Comparison of ENCODE assay signal across 13 mouse cellular contexts in genomic region chr2:158917398-158917797, GRCm38 (mm10).
A peak's percentile ranks its signal among the peaks of the same experiment; 100 is the strongest.
DNase-seq lines count a peak whose midpoint lies in the region.
"Had no signal": no experiment of that assay in that cellular context is flagged by ENCODE, and none has a peak within 500 bp of the region (broad histone marks: within the 10 kb centered on the region; RNA-seq: fewer than 3 reads in every experiment).

No protein-coding gene starts in this region.

- intact Hi-C loops in left cerebral cortex, postnatal 14 days (cut with DNase I): no loop called here

- peak; percentile 25 for DNase-seq in adrenal gland, postnatal 14 days
- DNase-seq in adrenal gland, adult 2 months: no peak
- DNase-seq in kidney, postnatal 10 days: peak; percentile 24
- DNase-seq in kidney, adult 11 months: no peak
- DNase-seq in 3134 (ENCODE audit: extremely low read depth, insufficient read length, low spot score): peak; percentile 23
- DNase-seq in left cerebral cortex, postnatal 14 days (ENCODE audit: low spot score in 2 of 2): peak; percentile 26 to 57
- no peak for DNase-seq in spleen, adult 18-20 months
- no peak for DNase-seq in kidney, adult 8-10 months
- DNase-seq: cerebellum, adult 11-12 months; gastrocnemius, postnatal 10 days; kidney, adult 9 months; liver, postnatal 0 days; thymus, adult 18-20 months had no signal

Comparison
In these comparisons a context has a peak if more than half of its experiments do, and no peak if none do; other contexts are left out.
1. DNase-seq: peak in adrenal gland, postnatal 14 days (single experiment), kidney, postnatal 10 days (single experiment), 3134 (single experiment) and left cerebral cortex, postnatal 14 days (2 of 2); none in adrenal gland, adult 2 months (single experiment), kidney, adult 11 months (single experiment), spleen, adult 18-20 months (0 of 2) and kidney, adult 8-10 months (0 of 2).